16 mouse cellular contexts compared by ENCODE assay signal in genomic region chr8:88680566-88680965, GRCm38 (mm10). TPM values are rescaled to one million over a fixed set of nuclear protein-coding genes. Genes with fewer than 3 reads are reported as not detected.
A peak's percentile ranks its signal among the peaks of the same experiment; 100 is the strongest.
DNase-seq lines count a peak whose midpoint lies in the region; ATAC-seq lines count a peak whose summit lies in the region.
"Had no signal": no experiment of that assay in that cellular context is flagged by ENCODE, and none has a peak within 500 bp of the region (broad histone marks: within the 10 kb centered on the region; RNA-seq: fewer than 3 reads in every experiment).

No protein-coding gene starts in this region.

- peak; percentile 67 for ATAC-seq in frontal cortex, adult (ENCODE audit: low TSS enrichment)
- ATAC-seq: activated CD4-positive, CD25-positive, alpha-beta regulatory T cell, adult 4 months; CD4-positive, CD25-positive, alpha-beta regulatory T cell, adult 4 months; forebrain, embryonic 13.5 days; forebrain, embryonic 15.5 days; forebrain, postnatal 0 days; Patski had no signal

- no peak for DNase-seq in frontal cortex, postnatal 10 days (ENCODE audit: low spot score in 2 of 2)
- DNase-seq in right cerebral cortex, adult 18-20 months = peak; percentile 39
- DNase-seq in right cerebral cortex, postnatal 25 days = no peak
- DNase-seq in adrenal gland, postnatal 25 days = no peak
- DNase-seq: adrenal gland, adult 8-10 months; adrenal gland, postnatal 14 days; B cell, adult 2 months; cerebellum, adult 11-12 months; cerebellum, adult 9-10 months; forebrain, postnatal 0 days had no signal

RNA-seq across cellular contexts. Expression of gene Cyld, which starts 16.3 kb away (rescaled TPM):
- 58.5 and 66.5 TPM in 2 replicates for total RNA-seq in adrenal gland, postnatal 25 days (2021)

RNA-seq across cellular contexts. Expression of gene Nod2, which starts 33.5 kb away (rescaled TPM):
- total RNA-seq in adrenal gland, postnatal 25 days (2021) = 0.38 and 0.61 TPM in 2 replicates

RNA-seq across cellular contexts. Expression of gene Snx20, which starts 44.6 kb away (rescaled TPM):
- 0.95 and 1.3 TPM in 2 replicates for total RNA-seq in adrenal gland, postnatal 25 days (2021)
